Mouse (Mus musculus): ENCODE results near the gene Myrfl.

- TF ChIP-seq CTCF (IDR thresholded peaks at IDR 0.05; ENCODE audit: low read depth, low read length) (no peak), TAL1 (conservative IDR thresholded peaks at IDR 0.05; ENCODE audit: low read depth, low read length) (no peak), GATA1 (IDR thresholded peaks at IDR 0.05; ENCODE audit: borderline replicate concordance, low read length) (no peak), POLR2AphosphoS5 (IDR thresholded peaks at IDR 0.05; ENCODE audit: insufficient replicate concordance, low read depth, low read length) (no peak)
Measured at GRCm38 (mm10) chr10:116908901-116909642, 12.4 kb upstream of the Myrfl start.
